Mouse (Mus musculus): ENCODE data around the gene Nat8f1. TPM values are rescaled to one million over a fixed set of nuclear protein-coding genes. Genes with fewer than 3 reads are reported as not detected.
"Not testable (repeated sequence)": the region's sequence is repeated elsewhere in the genome, so short reads cannot be mapped to it uniquely, and the experiment has no call there.

Nat8f1 gene
- polyA plus RNA-seq (2012; rRNA removed) (4.7 TPM in 2 replicates), polyA plus RNA-seq (2014; fragmentation: Nextera tagmentation; extraction: Ambion mirVana) (5.0 and 6.6 TPM in 2 replicates)

- peak; percentile 82 to 85 (median 84) for DNase-seq (ENCODE audit: low read depth in 3 of 3, low spot score in 3 of 3)
- H3K4me1 ChIP-seq (replicated peaks; ENCODE audit: control insufficient read depth in 2 of 2, insufficient read depth in 2 of 2, low read length in 1 of 2), result peaks cover 11 to 16% of the 10 kb centered on the region in 2 experiments
- not testable (repeated sequence) for H3K36me3 ChIP-seq (replicated peaks; ENCODE audit: control insufficient read depth, insufficient read depth, low read depth); H3K27me3 ChIP-seq (ENCODE audit: control insufficient read depth, insufficient read depth, low read length); H3K9me3 ChIP-seq (ENCODE audit: control insufficient read depth, low read length)
- H3K27ac ChIP-seq, result peak within 1 kb of the TSS; percentile 75
- WGBS (ENCODE audit: insufficient replicate concordance), result under 1% methylated on average over 60 of the region's 61 CpGs
- peak within 1 kb of the TSS; percentile 75 to 78 for H3K4me3 ChIP-seq (ENCODE audit: insufficient read depth in 1 of 2, low read depth in 2 of 2, low read length in 2 of 2)
- H3K4me2 ChIP-seq (ENCODE audit: low read depth), result peak within 1 kb of the TSS; percentile 94
- peak; percentile 66 for TF ChIP-seq CTCF (IDR thresholded peaks at IDR 0.05; ENCODE audit: low read depth)
- ATAC-seq (ENCODE audit: insufficient read depth), result peak; percentile 96
- peak within 1 kb of the TSS; percentile 81 for H3K9ac ChIP-seq (replicated peaks)
Observed at GRCm38 (mm10) chr6:85915539-85916513, at the start of gene Nat8f1. Gene Nat8f1, minus strand, starts transcription at chr6:85915687.

- Histone ChIP-seq H3K4me3 (ENCODE audit: insufficient read depth in 1 of 2, low read depth in 2 of 2, low read length in 2 of 2) (peak within 1 kb of the TSS; percentile 64 to 80), H3K9ac (replicated peaks) (peak within 1 kb of the TSS; percentile 78), H3K4me1 (replicated peaks; ENCODE audit: control insufficient read depth in 2 of 2, insufficient read depth in 2 of 2, low read length in 1 of 2) (peaks cover 4 to 6% of the 10 kb centered on the region in 2 experiments; a peak in 3 of 4 replicates), H3K36me3 (replicated peaks; ENCODE audit: control insufficient read depth, insufficient read depth, low read depth) (peaks cover 24% of the 10 kb centered on the region), H3K4me2 (ENCODE audit: low read depth) (peak within 1 kb of the TSS; percentile 87), H3K27me3 (ENCODE audit: control insufficient read depth, insufficient read depth, low read length) (no peaks in the 10 kb centered on the region), H3K9me3 (ENCODE audit: control insufficient read depth, low read length) (no peaks in the 10 kb centered on the region), H3K27ac (peak within 1 kb of the TSS; percentile 100)
- under 1% methylated on average over 70 of the region's 70 CpGs for WGBS (ENCODE audit: insufficient replicate concordance)
- ATAC-seq (ENCODE audit: insufficient read depth) (peak; percentile 97), DNase-seq (ENCODE audit: low read depth in 3 of 3, low spot score in 3 of 3) (peak; percentile 78 to 85 (median 79))
- no peak for TF ChIP-seq EP300 (IDR thresholded peaks at IDR 0.05; ENCODE audit: low read depth)
- 0 out of 2 replicates have a peak, but pooled peaks have one; percentile 23 for TF ChIP-seq CTCF (IDR thresholded peaks at IDR 0.05; ENCODE audit: low read depth)
Observed at GRCm38 (mm10) chr6:85961101-85962091, 45.9 kb upstream of the Nat8f1 start, which contains the start of gene Dusp11. Gene Dusp11, minus strand, starts transcription at chr6:85961667.

GRCm38 (mm10) chr6:85957581-85957980 lies 42.1 kb upstream of the Nat8f1 start:
- Histone ChIP-seq H3K9me3 (ENCODE audit: control insufficient read depth, low read length) (no peaks in the 10 kb centered on the region), H3K4me1 (replicated peaks; ENCODE audit: control insufficient read depth in 2 of 2, insufficient read depth in 2 of 2, low read length in 1 of 2) (peaks cover 4 to 6% of the 10 kb centered on the region in 2 experiments; a peak in 3 of 4 replicates), H3K27ac (no peak overlapping the region), H3K27me3 (ENCODE audit: control insufficient read depth, insufficient read depth, low read length) (no peaks in the 10 kb centered on the region), H3K4me2 (ENCODE audit: low read depth) (no peak overlapping the region), H3K9ac (replicated peaks) (no peak overlapping the region), H3K4me3 (ENCODE audit: insufficient read depth in 1 of 2, low read depth in 2 of 2, low read length in 2 of 2) (no peak overlapping the region), H3K36me3 (replicated peaks; ENCODE audit: control insufficient read depth, insufficient read depth, low read depth) (peaks cover 53% of the 10 kb centered on the region)
- 73% methylated on average over 3 of the region's 3 CpGs for WGBS (ENCODE audit: insufficient replicate concordance)
- TF ChIP-seq CTCF (IDR thresholded peaks at IDR 0.05; ENCODE audit: low read depth) (no peak), EP300 (IDR thresholded peaks at IDR 0.05; ENCODE audit: low read depth) (no peak)
- ATAC-seq (ENCODE audit: insufficient read depth) (no peak), DNase-seq (ENCODE audit: low read depth in 3 of 3, low spot score in 3 of 3) (no peak)

GRCm38 (mm10) chr6:85948549-85948948 lies 33.1 kb upstream of the Nat8f1 start:
- no peak overlapping the region for H3K9ac ChIP-seq (replicated peaks)
- ATAC-seq (ENCODE audit: insufficient read depth) (no peak), DNase-seq (ENCODE audit: low read depth in 3 of 3, low spot score in 3 of 3) (no peak)
- no peaks in the 10 kb centered on the region for H3K4me1 ChIP-seq (replicated peaks; ENCODE audit: control insufficient read depth in 2 of 2, insufficient read depth in 2 of 2, low read length in 1 of 2)
- H3K4me3 ChIP-seq (ENCODE audit: insufficient read depth in 1 of 2, low read depth in 2 of 2, low read length in 2 of 2), result no peak overlapping the region
- H3K27me3 ChIP-seq (ENCODE audit: control insufficient read depth, insufficient read depth, low read length), result no peaks in the 10 kb centered on the region
- H3K4me2 ChIP-seq (ENCODE audit: low read depth), result no peak overlapping the region
- H3K9me3 ChIP-seq (ENCODE audit: control insufficient read depth, low read length), result no peaks in the 10 kb centered on the region
- peaks cover 80% of the 10 kb centered on the region for H3K36me3 ChIP-seq (replicated peaks; ENCODE audit: control insufficient read depth, insufficient read depth, low read depth)
- WGBS (ENCODE audit: insufficient replicate concordance), result 83% methylated on average over 6 of the region's 6 CpGs
- TF ChIP-seq EP300 (IDR thresholded peaks at IDR 0.05; ENCODE audit: low read depth) (no peak), CTCF (IDR thresholded peaks at IDR 0.05; ENCODE audit: low read depth) (no peak)
- no peak overlapping the region for H3K27ac ChIP-seq

Data from liver, embryonic 14.5 days (tissue).